Mouse (Mus musculus) heart, embryonic 15.5 days (tissue): ENCODE results near the gene Iqub. TPM values are rescaled to one million over a fixed set of nuclear protein-coding genes. Genes with fewer than 3 reads are reported as not detected.

Experiments
- ATAC-seq: fragments of 200-750 bp; cut with Nextera tagmentation; replicated peaks from 2 replicates; pipeline ENCODE4 v1.8.0; 2017; ENCODE audit warnings: low read depth, moderate TSS enrichment; ENCODE audit not compliant: insufficient number of reproducible peaks, insufficient read depth, low FRiP score
- H3K27ac ChIP-seq: fragments of 300-500 bp; sonication (generic); 2 replicates; pipeline ENCODE4 v1.5.1; 2015; ENCODE audit warnings: mild to moderate bottlenecking, inconsistent platforms
- H3K27me3 ChIP-seq: fragments of 300-500 bp; sonication (generic); 2 replicates; pipeline ENCODE4 v1.6.1; 2015; ENCODE audit warnings: inconsistent platforms
- H3K36me3 ChIP-seq: fragments of 300-500 bp; sonication (generic); 2 replicates; pipeline ENCODE4 v1.6.1; 2015; ENCODE audit warnings: mild to moderate bottlenecking, inconsistent platforms
- H3K4me1 ChIP-seq: fragments of 300-500 bp; sonication (generic); replicated peaks from 2 replicates; pipeline ENCODE4 v1.6.1; 2015; ENCODE audit warnings: inconsistent platforms
- H3K4me2 ChIP-seq: fragments of 300-500 bp; sonication (generic); 2 replicates; pipeline ENCODE4 v1.6.1; 2015; ENCODE audit warnings: inconsistent platforms, mild to moderate bottlenecking, moderate library complexity
- H3K4me3 ChIP-seq: fragments of 300-500 bp; sonication (generic); 2 replicates; pipeline ENCODE4 v1.5.1; 2015; ENCODE audit warnings: mild to moderate bottlenecking, inconsistent platforms
- H3K9ac ChIP-seq: fragments of 300-500 bp; sonication (generic); 2 replicates; pipeline ENCODE4 v1.6.1; 2015; ENCODE audit warnings: mild to moderate bottlenecking, inconsistent platforms
- H3K9me3 ChIP-seq: fragments of 300-500 bp; sonication (generic); replicated peaks from 2 replicates; pipeline ENCODE4 v1.6.1; 2016; ENCODE audit warnings: inconsistent platforms
- WGBS: fragments of 180-500 bp; shearing (Covaris S2); methylation state at CpG from one replicate; pipeline ENCODE4 v1.1.7; 2015; ENCODE audit warnings: mixed read lengths; 5-methylcytosine and 5-hydroxymethylcytosine counted together
- polyA plus RNA-seq: library from polyadenylated mRNA; unstranded; fragments of >200 nt; fragmentation: Nextera tagmentation; extraction: Ambion mirVana; gene quantifications from 2 replicates; pipeline ENCODE4 v1.2.1, GENCODE M21; 2015

Iqub gene
- polyA plus RNA-seq, 1 experiment from 2014 or later: 0.28 TPM

GRCm38 (mm10) chr6:24532804-24533203, 17.9 kb upstream of the Iqub start:
- no peaks in the 10 kb centered on the region for H3K9me3 ChIP-seq
- 50% methylated on average over 3 of the region's 3 CpGs for WGBS
- H3K27me3 ChIP-seq: no peaks in the 10 kb centered on the region
- ATAC-seq: no peak
- H3K36me3 ChIP-seq: no peaks in the 10 kb centered on the region
- H3K27ac ChIP-seq: no peak overlapping the region
- peaks cover 24% of the 10 kb centered on the region for H3K4me1 ChIP-seq
- H3K9ac ChIP-seq: no peak overlapping the region
- H3K4me2 ChIP-seq: no peak overlapping the region
- H3K4me3 ChIP-seq: no peak overlapping the region

- H3K36me3 ChIP-seq: no peaks in the 10 kb centered on the region
- peak; percentile 28; the same call in 1 of the 2 replicates for ATAC-seq
- no peaks in the 10 kb centered on the region for H3K9me3 ChIP-seq
- no peaks in the 10 kb centered on the region for H3K27me3 ChIP-seq
- H3K4me2 ChIP-seq: peak overlapping the region; percentile 64
- 0 out of 2 replicates have a peak overlapping the region, but pooled peaks have one; percentile 15 for H3K9ac ChIP-seq
- peak overlapping the region; percentile 36 for H3K4me3 ChIP-seq
- peaks cover 32% of the 10 kb centered on the region for H3K4me1 ChIP-seq
- WGBS: 27% methylated on average over 11 of the region's 11 CpGs
- peak overlapping the region; percentile 44 for H3K27ac ChIP-seq
These were observed 16.0 kb upstream of the Iqub start for GRCm38 (mm10) chr6:24530711-24531420.

- Histone ChIP-seq H3K9ac (0 out of 2 replicates have a peak overlapping the region, but pooled peaks have one; percentile 15), H3K4me1 (peaks cover 36% of the 10 kb centered on the region), H3K9me3 (no peaks in the 10 kb centered on the region), H3K27ac (peak overlapping the region; percentile 44), H3K4me3 (peak overlapping the region; percentile 36), H3K27me3 (no peaks in the 10 kb centered on the region), H3K4me2 (peak overlapping the region; percentile 64), H3K36me3 (no peaks in the 10 kb centered on the region)
- ATAC-seq: no peak
- WGBS: 7% methylated on average over 4 of the region's 4 CpGs
These were observed 15.3 kb upstream of the Iqub start for GRCm38 (mm10) chr6:24530166-24530565.

GRCm38 (mm10) chr6:24528064-24528243, 13.1 kb upstream of the Iqub start, which contains the start of gene Asb15:
Asb15 (plus strand) TSS chr6:24528144.
- Histone ChIP-seq H3K36me3 (peaks cover 8% of the 10 kb centered on the region), H3K27ac (peak within 1 kb of the TSS; percentile 72), H3K4me3 (peak within 1 kb of the TSS; percentile 66), H3K4me2 (peak within 1 kb of the TSS; percentile 73), H3K9me3 (no peaks in the 10 kb centered on the region), H3K4me1 (peaks cover 36% of the 10 kb centered on the region), H3K27me3 (no peaks in the 10 kb centered on the region), H3K9ac (peak within 1 kb of the TSS; percentile 72)
- no peak for ATAC-seq
- 46% methylated on average over 2 of the region's 2 CpGs for WGBS

- under 1% methylated on average over 53 of the region's 53 CpGs for WGBS
These were observed 12.5 kb upstream of the Iqub start, which contains the start of gene Ndufa5 for GRCm38 (mm10) chr6:24527155-24528063. Ndufa5 (minus strand) TSS chr6:24528013.

DNA sequence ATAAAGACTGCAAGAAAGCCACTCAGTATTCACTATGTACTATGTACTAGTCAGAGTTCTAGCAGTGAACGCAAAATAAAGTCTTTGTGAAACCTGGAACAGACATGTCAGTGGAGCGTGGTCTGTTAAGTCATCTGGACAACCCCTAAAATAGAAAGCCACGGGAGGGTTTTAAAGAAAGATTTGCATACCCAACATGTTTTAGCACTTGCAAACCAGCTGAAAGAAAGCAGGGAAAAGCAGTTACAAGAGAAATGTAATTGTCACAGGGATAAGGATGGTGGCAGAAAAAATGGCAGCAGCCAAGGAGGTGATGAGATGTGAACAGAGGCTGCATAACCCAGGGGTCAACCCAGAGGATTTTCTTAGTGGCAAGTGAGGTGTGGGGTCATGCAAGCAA, 10.8 kb upstream of the Iqub start:
- H3K4me3 ChIP-seq: peak overlapping the region; percentile 66
- peak overlapping the region; percentile 73 for H3K4me2 ChIP-seq
- no peaks in the 10 kb centered on the region for H3K9me3 ChIP-seq
- 69% methylated on average over 3 of the region's 3 CpGs for WGBS
- H3K4me1 ChIP-seq: peaks cover 21% of the 10 kb centered on the region
- no peak overlapping the region; the same call in 1 of the 2 replicates for H3K9ac ChIP-seq
- ATAC-seq: no peak
- no peak overlapping the region for H3K27ac ChIP-seq
- H3K27me3 ChIP-seq: no peaks in the 10 kb centered on the region
- peaks cover 8% of the 10 kb centered on the region for H3K36me3 ChIP-seq

More at GRCm38 (mm10) chr6:24527155-24528063, 12.5 kb upstream of the Iqub start, which contains the start of gene Ndufa5:
- H3K27me3 ChIP-seq: no peaks in the 10 kb centered on the region
- H3K36me3 ChIP-seq: peaks cover 8% of the 10 kb centered on the region
- no peaks in the 10 kb centered on the region for H3K9me3 ChIP-seq
- peak within 1 kb of the TSS; percentile 72 for H3K27ac ChIP-seq
- H3K4me3 ChIP-seq: peak within 1 kb of the TSS; percentile 66
- peak within 1 kb of the TSS; percentile 73 for H3K4me2 ChIP-seq
- H3K4me1 ChIP-seq: peaks cover 36% of the 10 kb centered on the region
- ATAC-seq: peak; percentile 98
- H3K9ac ChIP-seq: peak within 1 kb of the TSS; percentile 72

DNA sequence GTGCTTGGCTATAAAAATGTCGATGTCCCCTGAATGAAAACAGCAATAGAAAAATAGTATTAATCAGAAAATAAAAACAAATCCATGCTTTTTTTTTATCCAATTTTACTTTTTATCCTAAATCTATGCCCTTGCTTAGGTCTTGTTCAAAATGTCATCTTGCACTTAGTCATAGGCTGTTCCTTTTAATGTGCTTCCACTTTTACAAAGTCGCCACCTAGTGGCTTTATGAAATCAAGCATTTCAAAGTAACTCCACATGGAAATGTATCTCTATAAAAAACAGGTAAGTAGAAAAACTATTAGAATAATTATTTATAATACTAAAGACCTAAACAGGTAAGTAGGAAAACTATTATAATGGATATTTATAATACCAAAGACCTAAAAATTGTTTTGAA, 1.3 kb upstream of the Iqub start:
- WGBS: 46% methylated on average over 2 of the region's 2 CpGs
- Histone ChIP-seq H3K9ac (no peak overlapping the region), H3K9me3 (no peaks in the 10 kb centered on the region), H3K4me2 (no peak overlapping the region), H3K27me3 (no peaks in the 10 kb centered on the region), H3K4me1 (peaks cover 7% of the 10 kb centered on the region), H3K36me3 (peaks cover 14% of the 10 kb centered on the region), H3K4me3 (no peak overlapping the region), H3K27ac (no peak overlapping the region)
- no peak for ATAC-seq

- H3K4me2 ChIP-seq: no peak overlapping the region
- no peaks in the 10 kb centered on the region for H3K36me3 ChIP-seq
- no peak overlapping the region for H3K27ac ChIP-seq
- H3K9ac ChIP-seq: no peak overlapping the region
- H3K9me3 ChIP-seq: no peaks in the 10 kb centered on the region
- no peaks in the 10 kb centered on the region for H3K27me3 ChIP-seq
- WGBS: 52% methylated on average over 2 of the region's 2 CpGs
- no peak for ATAC-seq
- H3K4me1 ChIP-seq: no peaks in the 10 kb centered on the region
- H3K4me3 ChIP-seq: no peak overlapping the region
These were observed 10.7 kb downstream of the Iqub start for GRCm38 (mm10) chr6:24504141-24504540.

DNA sequence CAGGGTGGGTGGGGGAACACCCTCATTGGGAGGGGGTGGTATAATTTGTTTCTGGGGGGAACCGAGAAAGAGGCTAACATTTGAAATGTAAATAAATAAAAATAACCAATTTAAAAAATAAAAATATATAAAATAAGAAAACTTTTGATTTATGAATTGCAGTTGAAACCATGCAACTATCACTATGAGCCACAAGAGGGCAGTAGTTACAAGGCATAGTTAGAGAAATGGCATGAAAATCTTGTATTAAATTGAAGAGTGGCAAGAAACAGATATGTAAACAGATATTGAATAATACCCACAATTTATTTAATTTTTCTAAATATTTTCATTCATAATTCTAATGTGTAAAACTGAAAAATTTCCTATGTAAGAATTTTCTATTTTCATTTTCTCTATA, 24.5 kb downstream of the Iqub start:
- Histone ChIP-seq H3K27me3 (no peaks in the 10 kb centered on the region), H3K9me3 (no peaks in the 10 kb centered on the region), H3K4me2 (no peak overlapping the region), H3K27ac (no peak overlapping the region), H3K4me1 (no peaks in the 10 kb centered on the region), H3K9ac (no peak overlapping the region), H3K4me3 (no peak overlapping the region), H3K36me3 (no peaks in the 10 kb centered on the region)
- ATAC-seq: no peak
- 3% methylated on average over 1 of the region's 1 CpGs for WGBS

DNA sequence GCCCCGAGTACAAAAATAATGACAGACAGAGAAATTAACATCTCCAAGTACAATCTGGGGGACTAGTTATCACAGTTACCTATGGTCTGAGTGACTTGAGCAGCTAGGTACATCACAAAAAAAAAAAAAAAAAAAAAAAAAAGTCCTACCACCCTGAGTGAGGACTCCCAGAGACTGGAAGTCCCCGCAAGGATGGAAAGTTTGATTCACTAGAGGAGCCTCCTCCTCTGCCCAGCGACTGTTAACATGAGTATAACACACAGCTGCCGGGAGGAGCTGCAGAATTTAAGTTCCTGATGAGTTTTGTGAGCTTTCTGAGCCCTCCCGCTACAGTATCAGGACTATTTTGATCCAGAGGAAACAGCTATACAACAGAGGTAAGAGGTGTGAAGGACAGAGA, 28.3 kb downstream of the Iqub start:
- no peak for ATAC-seq
- H3K36me3 ChIP-seq: no peaks in the 10 kb centered on the region
- 68% methylated on average over 5 of the region's 5 CpGs for WGBS
- no peak overlapping the region for H3K4me3 ChIP-seq
- no peak overlapping the region for H3K4me2 ChIP-seq
- H3K9ac ChIP-seq: no peak overlapping the region
- H3K4me1 ChIP-seq: no peaks in the 10 kb centered on the region
- H3K27ac ChIP-seq: no peak overlapping the region
- H3K9me3 ChIP-seq: no peaks in the 10 kb centered on the region
- no peaks in the 10 kb centered on the region for H3K27me3 ChIP-seq

DNA sequence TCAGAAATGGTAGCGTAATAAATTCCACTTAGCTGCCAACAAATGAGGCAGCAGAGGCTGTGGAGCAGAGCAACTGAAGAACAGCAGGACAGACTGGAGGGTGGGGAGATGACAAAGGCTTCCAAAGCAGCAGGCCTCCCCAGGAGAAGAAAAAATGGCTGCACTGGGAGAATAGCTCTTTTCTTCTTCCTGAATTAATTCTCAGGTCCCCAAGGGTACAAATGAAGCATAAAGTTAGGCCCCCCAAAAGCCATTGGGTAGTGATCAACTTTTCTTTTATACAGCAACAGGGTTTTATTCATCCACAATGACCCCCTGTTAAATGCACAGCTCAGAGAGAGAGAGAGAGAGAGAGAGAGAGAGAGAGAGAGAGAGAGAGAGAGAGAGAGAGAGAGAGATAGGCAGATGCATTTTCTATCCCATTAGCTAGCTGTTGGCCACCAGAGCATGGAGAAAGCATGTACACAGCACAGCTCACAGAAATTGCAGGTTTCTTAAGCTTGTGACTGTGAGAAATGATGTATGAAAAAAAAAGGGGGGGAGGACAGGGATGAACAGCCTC, 44.2 kb downstream of the Iqub start:
- 72% methylated on average over 1 of the region's 1 CpGs for WGBS

More for the DNA sequence above, 44.2 kb downstream of the Iqub start:
- no peak for ATAC-seq
- no peak overlapping the region for H3K4me2 ChIP-seq
- H3K9me3 ChIP-seq: no peaks in the 10 kb centered on the region
- H3K36me3 ChIP-seq: no peaks in the 10 kb centered on the region
- H3K4me3 ChIP-seq: no peak overlapping the region
- H3K4me1 ChIP-seq: no peaks in the 10 kb centered on the region
- no peak overlapping the region for H3K27ac ChIP-seq
- H3K27me3 ChIP-seq: no peaks in the 10 kb centered on the region
- H3K9ac ChIP-seq: no peak overlapping the region
